Mouse (Mus musculus): Measurements from ENCODE around the gene Fads6. TPM values are rescaled to one million over a fixed set of nuclear protein-coding genes. Genes with fewer than 3 reads are reported as not detected.
A peak's percentile ranks its signal among the peaks of the same experiment; 100 is the strongest.

Gene Fads6
- polyA plus RNA-seq, 1 experiment from 2014 or later = 0.52 TPM

- H3K27ac ChIP-seq (ENCODE audit: low read depth, low read length) = no peak overlapping the region
- DNase-seq (ENCODE audit: low spot score) = no peak
- no peak for ATAC-seq (ENCODE audit: low FRiP score)
- no peak overlapping the region for H3K4me3 ChIP-seq (ENCODE audit: low read depth, low read length)
- H3K9me3 ChIP-seq (ENCODE audit: control insufficient read depth, low read length) = no peaks in the 10 kb centered on the region
- 88% methylated on average over 12 of the region's 12 CpGs for WGBS
- no peaks in the 10 kb centered on the region for H3K4me1 ChIP-seq (replicated peaks; ENCODE audit: control insufficient read depth, insufficient read depth, low read length)
- no peak overlapping the region for H3K9ac ChIP-seq (ENCODE audit: low read depth, low read length)
- H3K27me3 ChIP-seq (ENCODE audit: control insufficient read depth, insufficient read depth, low read length) = no peaks in the 10 kb centered on the region
- H3K4me2 ChIP-seq (replicated peaks; ENCODE audit: low read depth, low read length) = no peak overlapping the region
- no peaks in the 10 kb centered on the region for H3K36me3 ChIP-seq (ENCODE audit: control insufficient read depth, insufficient read depth, low read length)
Observed at GRCm38 (mm10) chr11:115283891-115284620, 13.4 kb downstream of the Fads6 start.

GRCm38 (mm10) chr11:115283486-115283765, 14.0 kb downstream of the Fads6 start:
- Histone ChIP-seq H3K27ac (ENCODE audit: low read depth, low read length) (no peak overlapping the region), H3K27me3 (ENCODE audit: control insufficient read depth, insufficient read depth, low read length) (no peaks in the 10 kb centered on the region), H3K9ac (ENCODE audit: low read depth, low read length) (no peak overlapping the region), H3K9me3 (ENCODE audit: control insufficient read depth, low read length) (no peaks in the 10 kb centered on the region), H3K4me3 (ENCODE audit: low read depth, low read length) (no peak overlapping the region), H3K36me3 (ENCODE audit: control insufficient read depth, insufficient read depth, low read length) (no peaks in the 10 kb centered on the region), H3K4me1 (replicated peaks; ENCODE audit: control insufficient read depth, insufficient read depth, low read length) (no peaks in the 10 kb centered on the region), H3K4me2 (replicated peaks; ENCODE audit: low read depth, low read length) (no peak overlapping the region)
- ATAC-seq (ENCODE audit: low FRiP score) = no peak
- WGBS = 83% methylated on average over 9 of the region's 9 CpGs
- DNase-seq (ENCODE audit: low spot score) = no peak

- WGBS = 82% methylated on average over 8 of the region's 8 CpGs
Observed at GRCm38 (mm10) chr11:115282723-115283485, 14.6 kb downstream of the Fads6 start.

GRCm38 (mm10) chr11:115282295-115282694, 15.2 kb downstream of the Fads6 start:
- H3K27ac ChIP-seq (ENCODE audit: low read depth, low read length) = no peak overlapping the region
- no peaks in the 10 kb centered on the region for H3K9me3 ChIP-seq (ENCODE audit: control insufficient read depth, low read length)
- WGBS = 76% methylated on average over 8 of the region's 8 CpGs
- no peaks in the 10 kb centered on the region; the same call in 1 of the 2 replicates for H3K4me1 ChIP-seq (replicated peaks; ENCODE audit: control insufficient read depth, insufficient read depth, low read length)
- H3K36me3 ChIP-seq (ENCODE audit: control insufficient read depth, insufficient read depth, low read length) = no peaks in the 10 kb centered on the region
- no peak for ATAC-seq (ENCODE audit: low FRiP score)
- no peak overlapping the region for H3K4me3 ChIP-seq (ENCODE audit: low read depth, low read length)
- H3K27me3 ChIP-seq (ENCODE audit: control insufficient read depth, insufficient read depth, low read length) = no peaks in the 10 kb centered on the region
- H3K4me2 ChIP-seq (replicated peaks; ENCODE audit: low read depth, low read length) = no peak overlapping the region
- no peak overlapping the region for H3K9ac ChIP-seq (ENCODE audit: low read depth, low read length)
- no peak for DNase-seq (ENCODE audit: low spot score)

More at GRCm38 (mm10) chr11:115282723-115283485, 14.6 kb downstream of the Fads6 start:
- no peak for DNase-seq (ENCODE audit: low spot score)
- no peaks in the 10 kb centered on the region for H3K27me3 ChIP-seq (ENCODE audit: control insufficient read depth, insufficient read depth, low read length)
- no peak overlapping the region for H3K4me2 ChIP-seq (replicated peaks; ENCODE audit: low read depth, low read length)
- H3K4me1 ChIP-seq (replicated peaks; ENCODE audit: control insufficient read depth, insufficient read depth, low read length) = no peaks in the 10 kb centered on the region; the same call in 1 of the 2 replicates
- no peak overlapping the region for H3K9ac ChIP-seq (ENCODE audit: low read depth, low read length)
- H3K27ac ChIP-seq (ENCODE audit: low read depth, low read length) = no peak overlapping the region
- H3K9me3 ChIP-seq (ENCODE audit: control insufficient read depth, low read length) = no peaks in the 10 kb centered on the region
- H3K4me3 ChIP-seq (ENCODE audit: low read depth, low read length) = no peak overlapping the region
- ATAC-seq (ENCODE audit: low FRiP score) = no peak
- H3K36me3 ChIP-seq (ENCODE audit: control insufficient read depth, insufficient read depth, low read length) = no peaks in the 10 kb centered on the region

- WGBS = 67% methylated on average over 1 of the region's 1 CpGs
- Histone ChIP-seq H3K9ac (ENCODE audit: low read depth, low read length) (no peak overlapping the region), H3K4me1 (replicated peaks; ENCODE audit: control insufficient read depth, insufficient read depth, low read length) (peaks cover 7% of the 10 kb centered on the region), H3K4me2 (replicated peaks; ENCODE audit: low read depth, low read length) (no peak overlapping the region), H3K27ac (ENCODE audit: low read depth, low read length) (no peak overlapping the region), H3K27me3 (ENCODE audit: control insufficient read depth, insufficient read depth, low read length) (no peaks in the 10 kb centered on the region), H3K9me3 (ENCODE audit: control insufficient read depth, low read length) (no peaks in the 10 kb centered on the region), H3K4me3 (ENCODE audit: low read depth, low read length) (no peak overlapping the region), H3K36me3 (ENCODE audit: control insufficient read depth, insufficient read depth, low read length) (no peaks in the 10 kb centered on the region)
- no peak for DNase-seq (ENCODE audit: low spot score)
- no peak for ATAC-seq (ENCODE audit: low FRiP score)
Observed at GRCm38 (mm10) chr11:115279726-115280125, 17.7 kb downstream of the Fads6 start.

GRCm38 (mm10) chr11:115278176-115278575, 19.3 kb downstream of the Fads6 start:
- H3K36me3 ChIP-seq (ENCODE audit: control insufficient read depth, insufficient read depth, low read length) = no peaks in the 10 kb centered on the region
- no peaks in the 10 kb centered on the region for H3K27me3 ChIP-seq (ENCODE audit: control insufficient read depth, insufficient read depth, low read length)
- H3K9ac ChIP-seq (ENCODE audit: low read depth, low read length) = no peak overlapping the region
- no peaks in the 10 kb centered on the region for H3K9me3 ChIP-seq (ENCODE audit: control insufficient read depth, low read length)
- ATAC-seq (ENCODE audit: low FRiP score) (no peak), DNase-seq (ENCODE audit: low spot score) (no peak)
- no peak overlapping the region for H3K4me2 ChIP-seq (replicated peaks; ENCODE audit: low read depth, low read length)
- H3K4me3 ChIP-seq (ENCODE audit: low read depth, low read length) = no peak overlapping the region; the same call in 1 of the 2 replicates
- 80% methylated on average over 6 of the region's 6 CpGs for WGBS
- H3K4me1 ChIP-seq (replicated peaks; ENCODE audit: control insufficient read depth, insufficient read depth, low read length) = peaks cover 7% of the 10 kb centered on the region
- no peak overlapping the region for H3K27ac ChIP-seq (ENCODE audit: low read depth, low read length)

GRCm38 (mm10) chr11:115277604-115277975, 19.9 kb downstream of the Fads6 start:
- WGBS = 23% methylated on average over 7 of the region's 7 CpGs
- no peaks in the 10 kb centered on the region for H3K9me3 ChIP-seq (ENCODE audit: control insufficient read depth, low read length)
- peak overlapping the region; percentile 55 for H3K4me2 ChIP-seq (replicated peaks; ENCODE audit: low read depth, low read length)
- H3K27me3 ChIP-seq (ENCODE audit: control insufficient read depth, insufficient read depth, low read length) = no peaks in the 10 kb centered on the region
- peak overlapping the region; percentile 46 for H3K4me3 ChIP-seq (ENCODE audit: low read depth, low read length)
- H3K4me1 ChIP-seq (replicated peaks; ENCODE audit: control insufficient read depth, insufficient read depth, low read length) = peaks cover 7% of the 10 kb centered on the region
- DNase-seq (ENCODE audit: low spot score) (no peak), ATAC-seq (ENCODE audit: low FRiP score) (no peak)
- 0 out of 2 replicates have a peak overlapping the region, but pooled peaks have one; percentile 24 for H3K27ac ChIP-seq (ENCODE audit: low read depth, low read length)
- peak overlapping the region; percentile 44 for H3K9ac ChIP-seq (ENCODE audit: low read depth, low read length)
- no peaks in the 10 kb centered on the region for H3K36me3 ChIP-seq (ENCODE audit: control insufficient read depth, insufficient read depth, low read length)

GRCm38 (mm10) chr11:115276780-115277603, 20.5 kb downstream of the Fads6 start, which contains the start of gene Fdxr:
Gene Fdxr (minus strand): TSS chr11:115277050.
- peak within 1 kb of the TSS; percentile 64 for H3K9ac ChIP-seq (ENCODE audit: low read depth, low read length)
- H3K4me3 ChIP-seq (ENCODE audit: low read depth, low read length) = peak within 1 kb of the TSS; percentile 46
- H3K36me3 ChIP-seq (ENCODE audit: control insufficient read depth, insufficient read depth, low read length) = no peaks in the 10 kb centered on the region
- under 1% methylated on average over 42 of the region's 42 CpGs for WGBS
- H3K4me1 ChIP-seq (replicated peaks; ENCODE audit: control insufficient read depth, insufficient read depth, low read length) = peaks cover 7% of the 10 kb centered on the region
- peak; percentile 99 for DNase-seq (ENCODE audit: low spot score)
- no peaks in the 10 kb centered on the region for H3K9me3 ChIP-seq (ENCODE audit: control insufficient read depth, low read length)
- no peaks in the 10 kb centered on the region for H3K27me3 ChIP-seq (ENCODE audit: control insufficient read depth, insufficient read depth, low read length)
- peak within 1 kb of the TSS; percentile 74 for H3K27ac ChIP-seq (ENCODE audit: low read depth, low read length)
- H3K4me2 ChIP-seq (replicated peaks; ENCODE audit: low read depth, low read length) = peak within 1 kb of the TSS; percentile 64
- peak; percentile 97 for ATAC-seq (ENCODE audit: low FRiP score)

Measured in hindbrain, embryonic 11.5 days (tissue).